Mouse (Mus musculus) limb, embryonic 14.5 days (tissue): ENCODE results near the gene Grk5. TPM values are rescaled to one million over a fixed set of nuclear protein-coding genes. Genes with fewer than 3 reads are reported as not detected.
"Not testable (repeated sequence)": the region's sequence is repeated elsewhere in the genome, so short reads cannot be mapped to it uniquely, and the experiment has no call there.

ENCODE experiments used
- ATAC-seq: fragments of 200-750 bp; cut with Nextera tagmentation; 2 replicates; pipeline ENCODE4 v1.8.0; 2017; ENCODE audit warnings: low read depth, moderate number of reproducible peaks, moderate TSS enrichment; ENCODE audit not compliant: low FRiP score
- DNase-seq: peaks from one replicate; pipeline ENCODE4 v3.0.0-alpha.2; 2015; ENCODE audit warnings: low spot score
- H3K27ac ChIP-seq: fragments of 300-500 bp; sonication (generic); replicated peaks from 2 replicates; pipeline ENCODE4 v1.5.1; 2014; ENCODE audit warnings: low read depth, mild to moderate bottlenecking, low read length, moderate library complexity, mixed read lengths
- H3K27me3 ChIP-seq: fragments of 300-500 bp; sonication (generic); 2 replicates; pipeline ENCODE4 v1.6.1; 2014; ENCODE audit warnings: low read length, mixed read lengths; ENCODE audit not compliant: control insufficient read depth, insufficient read depth
- H3K36me3 ChIP-seq: fragments of 300-500 bp; sonication (generic); 2 replicates; pipeline ENCODE4 v1.6.1; 2014; ENCODE audit warnings: mild to moderate bottlenecking, low read length, moderate library complexity, mixed read lengths; ENCODE audit not compliant: control insufficient read depth, insufficient read depth
- H3K4me1 ChIP-seq: fragments of 300-500 bp; sonication (generic); 2 replicates; pipeline ENCODE4 v1.6.1; 2014; ENCODE audit warnings: antibody characterized with exemption, low read length, mixed read lengths; ENCODE audit not compliant: control insufficient read depth, insufficient read depth
- H3K4me2 ChIP-seq: fragments of 300-500 bp; sonication (generic); replicated peaks from 2 replicates; pipeline ENCODE4 v1.6.1; 2014; ENCODE audit warnings: low read depth, mild to moderate bottlenecking, low read length, moderate library complexity; ENCODE audit not compliant: severe bottlenecking
- H3K4me3 ChIP-seq: fragments of 300-500 bp; sonication (generic); replicated peaks from 2 replicates; pipeline ENCODE4 v1.5.1; 2014; ENCODE audit warnings: low read length
- H3K9ac ChIP-seq: fragments of 300-500 bp; sonication (generic); 2 replicates; pipeline ENCODE4 v1.6.1; 2014; ENCODE audit warnings: mild to moderate bottlenecking, low read depth, low read length, moderate library complexity; ENCODE audit not compliant: severe bottlenecking
- H3K9me3 ChIP-seq: fragments of 300-500 bp; sonication (generic); 2 replicates; pipeline ENCODE4 v1.6.1; 2016; ENCODE audit warnings: low read length; ENCODE audit not compliant: control insufficient read depth
- POLR2A ChIP-seq: fragments of 200-500 bp; IDR thresholded peaks from 2 replicates; pipeline ENCODE4 v1.8.0; 2012; ENCODE audit warnings: inconsistent platforms, mild to moderate bottlenecking, moderate library complexity, borderline replicate concordance; ENCODE audit not compliant: insufficient read depth, insufficient read length; ENCODE audit errors: extremely low read depth
- WGBS: fragments of 180-500 bp; shearing (Covaris S2); extraction: QIAGEN DNeasy Blood & Tissue Kit; methylation state at CpG from one replicate; pipeline ENCODE4 v1.1.7; 2014; 5-methylcytosine and 5-hydroxymethylcytosine counted together
- polyA plus RNA-seq, 2 experiments: library from polyadenylated mRNA; depleted of rRNA in 1 of 2; stranded (reverse) in 1 of 2; unstranded in 1 of 2; fragments of >200 nt; fragmentation: Nextera tagmentation in 1 of 2; extraction: Ambion mirVana in 1 of 2; gene quantifications; 2 replicates each; pipeline versions ENCODE4 v1.2.1 to v1.2.3; 2012 to 2014

Gene Grk5
- polyA plus RNA-seq, 2 experiments = 3.2 to 3.8 TPM

DNA sequence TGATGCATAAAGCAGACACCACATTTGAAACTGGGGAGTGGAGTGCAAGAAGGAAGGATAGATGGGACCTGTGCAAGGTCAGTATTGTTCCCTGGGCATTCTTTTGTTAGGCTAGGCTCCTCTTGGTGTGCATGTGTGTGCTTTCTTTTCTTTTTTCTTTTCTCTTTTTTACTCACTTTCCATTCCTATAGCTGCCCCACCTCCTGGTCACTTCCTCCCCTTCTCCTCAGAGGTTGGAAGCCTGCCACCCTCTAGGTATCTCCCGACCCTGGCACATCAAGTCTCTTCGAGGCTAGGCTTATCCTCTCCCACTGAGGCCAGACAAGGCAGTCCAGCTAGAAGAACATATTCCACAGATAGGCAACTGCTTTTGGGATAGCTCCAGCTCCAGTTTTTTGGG, 22.1 kb downstream of the Grk5 start:
- TF ChIP-seq POLR2A = no peak
- Histone ChIP-seq H3K27ac (no peak overlapping the region), H3K4me1 (no peaks in the 10 kb centered on the region), H3K9me3 (no peaks in the 10 kb centered on the region), H3K36me3 (no peaks in the 10 kb centered on the region; the same call in 1 of the 2 replicates), H3K9ac (no peak overlapping the region), H3K4me2 (no peak overlapping the region), H3K4me3 (no peak overlapping the region), H3K27me3 (no peaks in the 10 kb centered on the region)
- no peak for ATAC-seq
- DNase-seq = no peak
- 82% methylated on average over 2 of the region's 2 CpGs for WGBS

DNA sequence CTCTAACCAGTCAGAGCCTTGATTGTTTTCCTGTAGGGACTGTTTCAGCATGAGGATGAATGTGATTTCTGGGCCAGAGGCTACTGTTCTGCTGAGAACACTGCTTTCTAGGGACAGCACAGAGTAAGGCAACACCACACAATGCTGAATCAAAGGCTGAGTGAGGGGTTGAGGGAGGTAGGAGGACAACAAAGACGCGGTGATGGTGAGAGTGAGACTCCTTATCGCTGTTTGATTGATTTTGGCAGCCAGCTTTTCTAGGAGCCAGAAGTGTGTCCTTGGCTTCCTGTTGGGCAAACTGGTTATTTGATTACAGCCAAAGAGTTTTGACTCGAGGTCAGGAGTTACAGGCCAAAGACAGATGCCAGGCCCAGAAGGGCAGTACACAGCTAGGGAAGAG, 25.7 kb downstream of the Grk5 start:
- TF ChIP-seq POLR2A = no peak
- DNase-seq (no peak), ATAC-seq (no peak)
- Histone ChIP-seq H3K36me3 (no peaks in the 10 kb centered on the region), H3K27me3 (no peaks in the 10 kb centered on the region), H3K4me1 (no peaks in the 10 kb centered on the region), H3K9ac (no peak overlapping the region), H3K4me2 (no peak overlapping the region), H3K4me3 (no peak overlapping the region), H3K27ac (no peak overlapping the region), H3K9me3 (no peaks in the 10 kb centered on the region)
- WGBS = 81% methylated on average over 4 of the region's 4 CpGs

DNA sequence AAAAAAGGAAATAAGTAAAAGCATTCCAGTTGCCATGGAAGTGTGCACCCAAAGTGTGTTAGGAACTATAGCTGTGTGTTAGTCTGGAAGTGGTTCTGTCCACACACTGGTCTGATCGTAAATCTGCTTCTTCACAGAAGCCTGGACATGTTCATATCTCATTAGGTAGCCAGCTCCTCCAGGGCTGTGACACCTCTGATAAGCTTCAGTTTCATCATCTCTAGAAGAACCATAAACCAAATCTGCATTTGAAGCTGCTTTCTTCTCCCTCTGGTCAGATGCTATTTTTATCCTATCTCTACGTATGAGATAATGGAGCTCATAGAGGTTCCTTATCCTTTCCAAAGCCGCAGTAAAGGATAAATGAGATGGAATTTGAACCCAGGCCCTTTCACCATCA, 26.3 kb downstream of the Grk5 start:
- DNase-seq (no peak), ATAC-seq (no peak)
- Histone ChIP-seq H3K9me3 (no peaks in the 10 kb centered on the region), H3K27ac (no peak overlapping the region), H3K4me2 (no peak overlapping the region), H3K9ac (no peak overlapping the region), H3K27me3 (no peaks in the 10 kb centered on the region), H3K4me3 (no peak overlapping the region), H3K4me1 (no peaks in the 10 kb centered on the region), H3K36me3 (no peaks in the 10 kb centered on the region)
- no peak for TF ChIP-seq POLR2A
- WGBS = 87% methylated on average over 3 of the region's 3 CpGs

DNA sequence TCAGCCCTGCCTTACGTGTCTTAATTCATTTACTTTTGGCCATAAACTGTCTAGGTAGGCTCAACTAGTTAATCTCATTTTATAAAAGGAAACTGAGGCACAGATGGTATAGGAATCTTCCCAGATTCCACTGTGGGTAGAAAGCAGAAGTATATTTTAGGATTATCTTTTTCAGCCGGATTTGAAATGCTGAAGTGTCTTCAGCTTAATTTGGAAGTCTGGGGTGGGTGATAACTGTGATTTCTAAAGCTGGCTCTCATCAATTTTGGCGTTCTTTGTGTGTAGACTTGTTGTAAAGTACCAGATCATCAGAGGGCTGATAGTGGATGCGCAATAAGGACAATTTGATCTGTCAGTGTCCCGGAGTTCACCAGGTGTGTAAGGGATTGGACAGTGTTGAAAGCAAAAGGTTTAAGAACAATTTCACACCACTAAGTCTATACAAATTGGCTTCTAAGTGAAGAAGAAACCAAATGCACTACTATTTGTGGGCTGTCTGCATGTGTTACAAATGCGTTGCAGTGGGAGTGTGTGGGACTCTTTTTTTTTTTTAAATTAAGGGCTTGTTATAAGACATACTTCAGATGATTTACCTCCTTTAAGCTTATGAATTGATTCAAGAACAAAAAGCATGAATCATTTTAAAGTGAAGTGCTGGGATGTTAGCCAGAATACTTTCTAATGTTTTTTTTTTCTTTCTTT, 27.5 kb downstream of the Grk5 start:
- WGBS = 85% methylated on average over 6 of the region's 6 CpGs
- no peaks in the 10 kb centered on the region for H3K27me3 ChIP-seq
- TF ChIP-seq POLR2A = no peak
- ATAC-seq (no peak), DNase-seq (no peak)
- no peak overlapping the region for H3K9ac ChIP-seq
- no peaks in the 10 kb centered on the region for H3K4me1 ChIP-seq
- no peaks in the 10 kb centered on the region for H3K36me3 ChIP-seq
- no peaks in the 10 kb centered on the region for H3K9me3 ChIP-seq
- no peak overlapping the region for H3K4me2 ChIP-seq
- no peak overlapping the region for H3K4me3 ChIP-seq
- no peak overlapping the region for H3K27ac ChIP-seq

DNA sequence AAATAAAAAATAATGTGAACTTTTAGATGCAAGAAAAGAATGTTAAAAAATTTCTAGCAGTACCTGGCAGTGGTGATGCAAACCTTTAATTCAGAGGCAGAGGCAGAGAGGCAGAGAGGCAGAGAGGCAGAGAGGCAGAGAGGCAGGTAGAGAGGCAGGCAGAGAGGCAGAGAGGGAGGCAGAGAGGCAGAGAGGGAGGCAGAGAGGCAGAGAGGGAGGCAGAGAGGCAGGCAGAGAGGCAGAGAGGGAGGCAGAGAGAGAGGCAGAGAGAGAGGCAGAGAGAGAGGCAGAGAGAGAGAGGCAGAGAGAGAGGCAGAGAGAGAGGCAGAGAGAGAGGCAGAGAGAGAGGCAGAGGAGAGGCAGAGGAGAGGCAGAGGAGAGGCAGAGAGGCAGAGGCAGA, 35.0 kb downstream of the Grk5 start:
- H3K27me3 ChIP-seq, H3K36me3 ChIP-seq, H3K4me3 ChIP-seq, ATAC-seq, H3K9ac ChIP-seq, H3K4me1 ChIP-seq, DNase-seq, H3K9me3 ChIP-seq, H3K27ac ChIP-seq, H3K4me2 ChIP-seq: not testable (repeated sequence)

DNA sequence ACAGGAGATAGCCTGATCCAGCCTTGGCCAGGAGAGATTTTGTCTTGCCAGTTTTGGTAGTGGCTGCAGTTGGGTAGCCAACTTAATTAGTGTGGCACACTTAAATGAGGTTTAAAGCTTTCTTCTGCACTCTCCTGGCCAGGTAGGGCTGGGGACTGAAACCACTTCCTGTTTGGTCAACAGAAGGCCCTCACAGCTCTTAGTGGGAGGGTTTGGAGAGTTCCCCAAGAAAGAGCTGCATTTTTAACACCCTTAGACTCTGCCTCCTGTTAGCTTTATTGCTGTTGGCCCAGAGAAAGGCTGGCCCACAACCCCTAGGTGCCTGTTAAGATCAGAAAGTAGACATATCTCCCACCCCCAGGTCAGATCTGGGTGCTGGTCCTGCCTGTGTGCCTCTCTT, 45.5 kb downstream of the Grk5 start:
- H3K4me3 ChIP-seq = no peak overlapping the region
- H3K9me3 ChIP-seq = no peaks in the 10 kb centered on the region
- no peaks in the 10 kb centered on the region for H3K27me3 ChIP-seq
- H3K36me3 ChIP-seq = no peaks in the 10 kb centered on the region
- no peak overlapping the region for H3K9ac ChIP-seq
- ATAC-seq = no peak
- no peaks in the 10 kb centered on the region for H3K4me1 ChIP-seq
- DNase-seq = no peak
- 0 out of 2 replicates have a peak overlapping the region, but pooled peaks have one; percentile 8 for H3K27ac ChIP-seq
- no peak overlapping the region for H3K4me2 ChIP-seq
- TF ChIP-seq POLR2A = no peak
